Mouse (Mus musculus) limb, embryonic 14.5 days (tissue): ENCODE measurements around the gene Rpp30. TPM values are rescaled to one million over a fixed set of nuclear protein-coding genes. Genes with fewer than 3 reads are reported as not detected.

Experiments
- ATAC-seq: fragments of 200-750 bp; cut with Nextera tagmentation; 2 replicates; pipeline ENCODE4 v1.8.0; 2017; ENCODE audit warnings: low read depth, moderate number of reproducible peaks, moderate TSS enrichment; ENCODE audit not compliant: low FRiP score
- DNase-seq: peaks from one replicate; pipeline ENCODE4 v3.0.0-alpha.2; 2015; ENCODE audit warnings: low spot score
- H3K27ac ChIP-seq: fragments of 300-500 bp; sonication (generic); replicated peaks from 2 replicates; pipeline ENCODE4 v1.5.1; 2014; ENCODE audit warnings: low read depth, mild to moderate bottlenecking, low read length, moderate library complexity, mixed read lengths
- H3K27me3 ChIP-seq: fragments of 300-500 bp; sonication (generic); 2 replicates; pipeline ENCODE4 v1.6.1; 2014; ENCODE audit warnings: low read length, mixed read lengths; ENCODE audit not compliant: control insufficient read depth, insufficient read depth
- H3K36me3 ChIP-seq: fragments of 300-500 bp; sonication (generic); 2 replicates; pipeline ENCODE4 v1.6.1; 2014; ENCODE audit warnings: mild to moderate bottlenecking, low read length, moderate library complexity, mixed read lengths; ENCODE audit not compliant: control insufficient read depth, insufficient read depth
- H3K4me1 ChIP-seq: fragments of 300-500 bp; sonication (generic); 2 replicates; pipeline ENCODE4 v1.6.1; 2014; ENCODE audit warnings: antibody characterized with exemption, low read length, mixed read lengths; ENCODE audit not compliant: control insufficient read depth, insufficient read depth
- H3K4me2 ChIP-seq: fragments of 300-500 bp; sonication (generic); replicated peaks from 2 replicates; pipeline ENCODE4 v1.6.1; 2014; ENCODE audit warnings: low read depth, mild to moderate bottlenecking, low read length, moderate library complexity; ENCODE audit not compliant: severe bottlenecking
- H3K4me3 ChIP-seq: fragments of 300-500 bp; sonication (generic); replicated peaks from 2 replicates; pipeline ENCODE4 v1.5.1; 2014; ENCODE audit warnings: low read length
- H3K9ac ChIP-seq: fragments of 300-500 bp; sonication (generic); 2 replicates; pipeline ENCODE4 v1.6.1; 2014; ENCODE audit warnings: mild to moderate bottlenecking, low read depth, low read length, moderate library complexity; ENCODE audit not compliant: severe bottlenecking
- H3K9me3 ChIP-seq: fragments of 300-500 bp; sonication (generic); 2 replicates; pipeline ENCODE4 v1.6.1; 2016; ENCODE audit warnings: low read length; ENCODE audit not compliant: control insufficient read depth
- POLR2A ChIP-seq: fragments of 200-500 bp; IDR thresholded peaks from 2 replicates; pipeline ENCODE4 v1.8.0; 2012; ENCODE audit warnings: inconsistent platforms, mild to moderate bottlenecking, moderate library complexity, borderline replicate concordance; ENCODE audit not compliant: insufficient read depth, insufficient read length; ENCODE audit errors: extremely low read depth
- WGBS: fragments of 180-500 bp; shearing (Covaris S2); extraction: QIAGEN DNeasy Blood & Tissue Kit; methylation state at CpG from one replicate; pipeline ENCODE4 v1.1.7; 2014; 5-methylcytosine and 5-hydroxymethylcytosine counted together
- polyA plus RNA-seq, 2 experiments: library from polyadenylated mRNA; depleted of rRNA in 1 of 2; stranded (reverse) in 1 of 2; unstranded in 1 of 2; fragments of >200 nt; fragmentation: Nextera tagmentation in 1 of 2; extraction: Ambion mirVana in 1 of 2; gene quantifications; 2 replicates each; pipeline versions ENCODE4 v1.2.1 to v1.2.3; 2012 to 2014

Gene Rpp30
- polyA plus RNA-seq, 2 experiments, result 27.5 to 67.5 TPM

- Histone ChIP-seq H3K36me3 (no peaks in the 10 kb centered on the region), H3K27me3 (no peaks in the 10 kb centered on the region), H3K9ac (no peak overlapping the region), H3K4me2 (no peak overlapping the region), H3K4me3 (no peak overlapping the region), H3K4me1 (0 out of 2 replicates have a peak, but pooled peaks cover 5% of the 10 kb centered on the region), H3K27ac (no peak overlapping the region), H3K9me3 (peaks cover 2% of the 10 kb centered on the region; the same call in 1 of the 2 replicates)
- 91% methylated on average over 3 of the region's 3 CpGs for WGBS
- TF ChIP-seq POLR2A, result no peak
- ATAC-seq (no peak), DNase-seq (no peak)
Observed at GRCm38 (mm10) chr19:36128440-36128839, 44.9 kb downstream of the Rpp30 start.

- no peak overlapping the region for H3K27ac ChIP-seq
- WGBS, result 23% methylated on average over 9 of the region's 9 CpGs
- DNase-seq, result no peak
Observed at GRCm38 (mm10) chr19:36129213-36129612, 45.7 kb downstream of the Rpp30 start.

GRCm38 (mm10) chr19:36129643-36130042, 46.1 kb downstream of the Rpp30 start:
- no peak for TF ChIP-seq POLR2A
- no peak for DNase-seq
- H3K9ac ChIP-seq, result no peak overlapping the region

More at GRCm38 (mm10) chr19:36129213-36129612, 45.7 kb downstream of the Rpp30 start:
- Histone ChIP-seq H3K4me1 (0 out of 2 replicates have a peak, but pooled peaks cover 5% of the 10 kb centered on the region), H3K27me3 (no peaks in the 10 kb centered on the region), H3K9me3 (no peaks in the 10 kb centered on the region), H3K36me3 (no peaks in the 10 kb centered on the region), H3K9ac (no peak overlapping the region), H3K4me3 (no peak overlapping the region), H3K4me2 (0 out of 2 replicates have a peak overlapping the region, but pooled peaks have one; percentile 10)
- ATAC-seq, result no peak
- TF ChIP-seq POLR2A, result no peak

GRCm38 (mm10) chr19:36130181-36130580, 46.7 kb downstream of the Rpp30 start:
- Histone ChIP-seq H3K9me3 (no peaks in the 10 kb centered on the region), H3K27me3 (no peaks in the 10 kb centered on the region), H3K36me3 (no peaks in the 10 kb centered on the region), H3K9ac (no peak overlapping the region), H3K27ac (no peak overlapping the region), H3K4me3 (no peak overlapping the region), H3K4me2 (no peak overlapping the region), H3K4me1 (0 out of 2 replicates have a peak, but pooled peaks cover 5% of the 10 kb centered on the region)
- DNase-seq (no peak), ATAC-seq (no peak)
- no peak for TF ChIP-seq POLR2A
- 64% methylated on average over 2 of the region's 2 CpGs for WGBS

More at GRCm38 (mm10) chr19:36129643-36130042, 46.1 kb downstream of the Rpp30 start:
- no peak for ATAC-seq
- no peak overlapping the region for H3K27ac ChIP-seq
- H3K36me3 ChIP-seq, result no peaks in the 10 kb centered on the region
- no peak overlapping the region for H3K4me3 ChIP-seq
- H3K4me1 ChIP-seq, result 0 out of 2 replicates have a peak, but pooled peaks cover 5% of the 10 kb centered on the region
- WGBS, result 27% methylated on average over 12 of the region's 12 CpGs
- no peaks in the 10 kb centered on the region for H3K9me3 ChIP-seq
- no peaks in the 10 kb centered on the region for H3K27me3 ChIP-seq
- H3K4me2 ChIP-seq, result 0 out of 2 replicates have a peak overlapping the region, but pooled peaks have one; percentile 10

- no peaks in the 10 kb centered on the region for H3K9me3 ChIP-seq
- no peak overlapping the region for H3K4me2 ChIP-seq
- no peaks in the 10 kb centered on the region for H3K36me3 ChIP-seq
- H3K27ac ChIP-seq, result no peak overlapping the region
- ATAC-seq (no peak), DNase-seq (no peak)
- H3K4me3 ChIP-seq, result no peak overlapping the region
- H3K4me1 ChIP-seq, result 0 out of 2 replicates have a peak, but pooled peaks cover 5% of the 10 kb centered on the region
- no peak overlapping the region for H3K9ac ChIP-seq
- TF ChIP-seq POLR2A, result no peak
- 70% methylated on average over 6 of the region's 6 CpGs for WGBS
- H3K27me3 ChIP-seq, result no peaks in the 10 kb centered on the region
Observed at GRCm38 (mm10) chr19:36131990-36132389, 48.5 kb downstream of the Rpp30 start.
